Mouse (Mus musculus) adrenal gland, postnatal 14 days (tissue): ENCODE results near the gene Itpr1. TPM values are rescaled to one million over a fixed set of nuclear protein-coding genes. Genes with fewer than 3 reads are reported as not detected.

Experiments used
- DNase-seq: peaks from one replicate; pipeline ENCODE4 v3.0.0; 2021; ENCODE audit warnings: mixed read lengths
- total RNA-seq: library from RNA; stranded (reverse); gene quantifications from 2 replicates; pipeline ENCODE4 v1.2.3, GENCODE M21; 2021

Itpr1 gene
- total RNA-seq, 1 experiment from 2014 or later = 121 TPM

GRCm38 (mm10) chr6:108476797-108477235 lies 263.9 kb downstream of the Itpr1 start:
- DNase-seq = peak; percentile 94

DNA sequence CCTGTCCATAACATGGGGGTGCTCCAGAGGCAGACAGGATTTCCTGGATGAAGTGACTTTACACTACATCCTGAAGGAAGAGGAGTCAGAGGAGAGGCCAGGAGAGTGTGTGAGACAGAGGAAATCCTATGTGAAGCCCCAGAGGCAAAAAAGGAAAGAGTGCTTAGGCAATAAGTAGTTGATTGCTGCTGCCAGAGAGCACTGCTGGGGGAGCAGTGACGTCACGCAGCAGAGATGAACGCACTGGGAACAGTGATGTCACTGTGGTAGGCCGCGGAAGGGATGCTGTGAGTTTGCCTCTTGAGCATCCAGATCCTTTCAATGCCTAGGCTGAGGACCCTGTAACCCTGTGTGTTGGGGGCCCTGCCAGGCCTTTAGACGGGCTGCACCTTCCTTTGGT lies 264.7 kb downstream of the Itpr1 start:
- no peak for DNase-seq

DNA sequence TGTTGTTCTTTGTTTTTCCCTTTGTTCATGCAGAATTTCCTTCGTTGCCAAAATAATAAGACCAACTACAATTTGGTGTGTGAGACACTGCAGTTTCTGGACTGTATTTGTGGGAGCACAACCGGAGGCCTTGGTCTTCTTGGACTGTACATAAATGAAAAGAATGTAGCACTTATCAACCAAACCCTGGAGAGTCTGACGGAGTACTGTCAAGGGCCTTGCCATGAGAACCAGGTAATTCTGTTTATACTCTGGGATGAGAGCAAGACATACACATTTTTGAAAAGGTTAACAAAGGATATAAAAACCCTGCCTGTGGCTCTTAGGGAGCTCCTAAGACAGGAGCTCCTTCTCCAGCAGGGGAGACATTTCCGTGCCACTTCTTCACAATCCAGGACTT lies 268.3 kb downstream of the Itpr1 start:
- DNase-seq = no peak

DNA sequence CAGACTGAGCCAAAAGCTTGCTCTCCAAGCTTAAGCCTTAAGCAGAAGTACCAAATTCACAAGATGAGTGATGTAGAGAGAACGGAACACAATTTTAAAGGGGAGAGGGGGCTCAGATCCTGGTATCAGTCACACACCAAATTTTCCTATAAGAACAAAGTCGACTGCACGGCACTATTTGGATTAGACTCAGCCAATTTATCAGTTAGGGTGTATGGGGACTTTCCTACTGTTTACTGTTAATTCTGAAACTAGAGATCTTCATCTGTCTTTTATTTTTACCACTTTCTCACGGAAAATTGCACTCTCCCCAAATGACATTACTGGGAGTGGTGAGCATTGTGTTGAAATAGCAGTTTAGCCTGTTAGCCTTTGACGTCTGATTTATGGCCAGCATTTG lies 269.6 kb downstream of the Itpr1 start:
- no peak for DNase-seq

- no peak for DNase-seq
Measured at GRCm38 (mm10) chr6:108486212-108486992, 273.5 kb downstream of the Itpr1 start.

DNA sequence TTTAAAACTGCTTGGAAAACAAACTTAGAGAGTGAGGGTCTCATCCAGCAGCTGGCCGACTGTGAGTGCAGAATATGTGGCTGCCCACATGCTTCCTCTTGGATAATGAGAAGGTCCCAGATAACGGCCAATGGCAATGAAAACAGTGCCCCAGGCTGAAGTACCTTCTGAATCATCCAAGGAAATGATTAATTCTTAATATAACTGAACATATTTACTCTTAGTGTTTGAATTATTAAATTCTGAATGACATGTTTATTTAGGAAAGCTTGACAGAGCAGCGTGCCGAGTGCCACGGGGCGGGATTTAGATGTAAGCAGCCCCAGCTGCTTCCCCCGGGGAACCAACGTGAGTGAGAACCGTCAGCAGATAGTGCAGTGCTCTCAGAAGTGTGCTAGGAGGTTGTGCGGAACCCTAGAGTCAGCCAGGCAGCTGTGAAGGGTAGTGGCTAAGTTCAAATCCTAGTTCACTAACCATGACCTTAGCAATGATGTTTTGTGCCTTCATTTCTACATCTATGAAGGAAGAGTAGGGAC lies 274.5 kb downstream of the Itpr1 start:
- no peak for DNase-seq

DNA sequence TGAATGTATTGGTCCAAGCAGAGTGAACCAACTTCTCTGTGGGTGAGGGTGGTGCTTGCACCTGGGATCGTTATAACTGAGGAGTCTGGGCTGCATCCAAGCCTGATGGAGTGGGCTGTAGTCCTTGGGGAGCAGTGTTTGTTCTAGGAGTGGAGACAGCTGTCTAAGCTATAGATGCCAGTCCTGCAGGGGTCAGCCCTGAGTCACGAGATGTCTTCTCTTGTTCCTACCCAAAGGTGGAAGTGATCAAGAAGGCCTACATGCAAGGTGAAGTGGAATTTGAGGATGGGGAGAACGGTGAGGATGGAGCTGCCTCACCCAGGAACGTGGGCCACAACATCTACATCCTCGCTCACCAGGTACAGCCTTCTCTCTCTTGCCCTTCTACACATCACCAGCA lies 275.4 kb downstream of the Itpr1 start:
- no peak for DNase-seq

DNA sequence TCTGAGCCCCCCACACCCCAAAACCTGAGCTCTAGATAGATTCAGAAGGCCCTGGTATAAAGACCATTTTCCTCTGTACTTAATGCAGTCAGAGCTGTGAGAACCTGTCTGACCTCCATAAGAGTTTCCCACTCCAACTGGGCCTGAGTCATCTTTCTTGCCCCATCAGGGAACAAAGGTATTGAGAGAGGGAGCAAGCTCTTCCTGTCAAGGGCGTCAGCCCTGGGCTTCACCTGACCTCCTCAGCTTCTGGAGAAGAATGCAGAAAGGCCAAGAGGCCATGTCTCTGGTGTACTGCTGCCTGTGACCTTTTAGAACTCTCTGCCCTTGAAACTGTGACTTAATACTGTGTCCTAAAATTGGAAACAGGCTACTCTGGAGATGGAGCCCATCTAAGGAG lies 279.1 kb downstream of the Itpr1 start:
- no peak for DNase-seq

DNA sequence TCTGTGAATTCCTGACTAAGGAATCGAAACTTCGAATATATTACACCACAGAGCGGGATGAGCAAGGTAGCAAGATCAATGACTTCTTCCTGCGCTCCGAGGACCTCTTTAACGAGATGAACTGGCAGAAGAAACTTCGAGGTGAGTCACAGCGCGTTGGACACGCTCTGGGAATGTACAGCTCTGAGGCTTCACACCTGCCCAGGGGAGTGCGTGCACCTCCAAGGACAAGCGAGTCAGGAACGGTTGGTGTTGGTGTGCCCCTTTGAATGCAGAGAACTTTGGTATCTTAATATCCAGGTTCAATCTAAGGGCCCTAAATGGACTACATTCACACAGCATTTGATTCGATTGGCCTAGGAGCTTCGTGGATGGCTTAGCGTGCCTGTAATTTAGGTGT lies 280.9 kb downstream of the Itpr1 start:
- no peak for DNase-seq

GRCm38 (mm10) chr6:108494185-108494804 lies 281.4 kb downstream of the Itpr1 start:
- DNase-seq = no peak

DNA sequence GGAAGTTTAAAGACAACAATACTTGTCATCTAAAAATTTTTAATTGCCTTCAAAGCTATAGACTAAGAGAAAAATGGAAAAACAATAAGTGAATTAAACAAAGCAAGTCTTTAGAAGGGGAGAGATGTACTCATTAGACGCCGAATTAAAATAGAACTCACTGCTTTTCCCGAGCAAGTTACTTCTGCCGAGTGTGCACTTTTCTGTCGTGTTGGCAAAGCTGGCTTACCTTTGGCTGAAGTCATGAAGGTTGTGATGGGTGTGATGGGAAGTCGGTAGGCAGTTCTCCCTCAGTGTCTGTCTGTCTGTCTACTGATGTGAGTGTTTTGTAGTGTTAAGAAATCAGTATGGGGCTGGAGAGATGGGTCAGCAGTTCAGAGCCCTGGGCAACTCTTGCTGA lies 282.1 kb downstream of the Itpr1 start:
- DNase-seq = no peak

DNA sequence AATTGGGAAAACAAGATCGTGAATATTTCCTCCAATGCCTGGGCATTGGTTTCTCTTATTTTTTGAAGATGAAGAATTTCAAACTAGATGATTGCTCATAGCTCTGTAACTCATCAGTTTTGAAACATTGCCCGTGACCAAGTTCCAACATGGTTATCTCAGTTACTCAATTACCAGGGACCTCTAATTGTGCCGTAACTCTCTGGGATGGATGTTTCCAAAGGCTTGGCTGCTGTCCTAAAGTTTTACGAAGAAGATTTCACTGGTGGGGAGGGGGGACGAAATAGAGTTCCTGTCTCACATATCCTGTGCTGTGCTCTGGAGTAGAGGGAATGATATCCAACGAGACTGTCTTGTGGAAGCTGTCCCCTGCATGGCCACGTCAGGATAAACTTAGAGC lies 285.2 kb downstream of the Itpr1 start:
- peak; percentile 33 for DNase-seq

DNA sequence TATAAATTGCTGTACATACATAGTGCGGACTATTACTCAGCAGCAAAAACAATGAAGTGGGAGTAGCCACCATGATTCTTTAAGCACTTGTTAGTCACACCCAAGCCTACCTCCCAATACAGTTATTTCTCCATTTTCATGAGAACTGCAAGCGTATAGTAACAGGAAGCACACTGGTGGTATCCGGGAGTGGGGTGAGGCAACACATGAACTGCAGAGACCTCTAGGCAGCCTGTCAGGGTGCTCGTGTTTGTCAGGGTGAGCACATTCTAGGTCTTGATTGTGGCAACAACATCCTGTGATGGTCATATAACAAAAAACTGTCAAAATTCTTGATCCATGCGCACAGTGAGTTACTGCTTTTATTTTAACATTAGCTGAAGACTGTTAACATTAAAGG lies 290.8 kb downstream of the Itpr1 start:
- DNase-seq = no peak

DNA sequence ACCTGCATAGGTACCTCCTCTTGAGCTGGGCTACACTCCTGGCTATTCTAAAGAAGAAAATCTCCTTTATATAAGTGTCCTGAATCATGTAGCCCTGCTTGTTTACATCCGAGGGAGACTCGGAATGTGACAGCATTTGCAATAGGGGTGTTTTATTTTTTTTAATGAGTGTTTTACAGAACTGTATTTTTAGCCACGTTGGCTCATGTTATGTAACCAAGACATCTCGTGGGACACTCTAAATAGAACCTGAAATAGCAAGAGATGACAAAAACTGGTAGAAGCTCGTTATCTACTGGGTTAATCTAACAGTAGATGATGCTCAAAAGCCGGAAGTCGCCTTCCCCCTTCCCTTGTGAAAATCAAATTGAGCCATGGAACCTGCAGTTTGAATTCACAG lies 291.8 kb downstream of the Itpr1 start:
- DNase-seq = no peak

GRCm38 (mm10) chr6:108506161-108506560 lies 293.3 kb downstream of the Itpr1 start:
- no peak for DNase-seq

- no peak for DNase-seq
Measured at GRCm38 (mm10) chr6:108507337-108507736, 294.4 kb downstream of the Itpr1 start.

DNA sequence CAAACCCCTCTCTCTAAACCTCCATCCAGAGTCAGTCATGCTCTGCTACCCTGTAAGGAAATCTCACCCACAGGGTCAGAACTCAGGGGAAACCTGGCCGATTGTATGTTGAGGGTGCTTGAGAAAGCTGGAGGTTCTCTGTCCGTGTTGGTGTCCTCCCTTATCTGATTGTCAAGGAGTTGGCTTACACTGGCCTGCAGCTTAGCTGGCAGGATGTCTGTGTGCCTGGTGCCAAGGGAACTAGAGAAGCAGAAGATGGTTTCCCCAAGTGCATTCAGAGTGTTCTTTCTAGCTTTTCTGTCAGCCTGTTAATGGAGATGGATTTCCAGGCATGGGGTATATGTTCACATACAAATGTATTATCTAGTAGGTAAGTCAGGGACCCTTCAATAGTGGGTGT lies 296.4 kb downstream of the Itpr1 start:
- no peak for DNase-seq

- DNase-seq = peak; percentile 53
Measured at GRCm38 (mm10) chr6:108510101-108510500, 297.2 kb downstream of the Itpr1 start.

DNA sequence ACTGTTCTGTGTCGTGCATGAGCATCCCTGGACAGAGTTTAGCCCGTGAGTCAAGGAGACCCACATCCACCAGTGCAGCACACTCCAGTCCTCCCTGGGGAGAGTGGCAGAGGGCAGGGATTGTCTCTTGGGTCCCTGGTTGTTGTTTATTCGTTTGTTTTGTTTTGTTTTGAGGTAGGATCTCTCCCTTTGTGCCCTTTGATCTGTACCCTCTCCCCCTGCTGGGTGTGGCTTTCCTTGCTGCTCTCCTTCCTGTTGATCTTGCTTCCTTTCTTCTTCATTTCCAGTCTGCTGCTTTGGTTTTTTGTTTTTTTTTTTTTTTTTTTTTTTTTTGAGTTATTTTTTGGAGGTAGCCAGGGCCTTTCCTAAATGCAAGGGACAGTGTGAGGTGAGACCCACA lies 299.2 kb downstream of the Itpr1 start:
- no peak for DNase-seq

DNA sequence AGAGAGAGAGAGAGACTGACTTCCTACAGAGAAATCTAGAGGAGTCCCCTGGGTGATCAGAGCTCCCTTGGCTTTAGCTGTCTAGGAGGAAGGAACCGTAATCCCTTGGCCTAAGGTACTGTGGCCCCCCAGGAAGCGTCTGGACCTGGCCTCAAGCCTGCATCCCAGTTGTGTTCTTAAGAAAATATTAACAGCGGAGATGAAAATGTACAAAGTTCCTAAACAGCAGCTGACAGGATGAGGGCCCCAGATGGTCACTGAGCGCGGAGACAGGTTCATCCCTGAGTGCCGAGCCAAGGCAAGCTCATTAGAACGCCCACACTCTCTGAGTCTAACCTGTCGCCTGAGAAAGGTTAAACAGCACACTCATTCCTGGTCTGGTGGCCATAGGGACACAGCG lies 300.1 kb downstream of the Itpr1 start:
- DNase-seq = no peak

DNA sequence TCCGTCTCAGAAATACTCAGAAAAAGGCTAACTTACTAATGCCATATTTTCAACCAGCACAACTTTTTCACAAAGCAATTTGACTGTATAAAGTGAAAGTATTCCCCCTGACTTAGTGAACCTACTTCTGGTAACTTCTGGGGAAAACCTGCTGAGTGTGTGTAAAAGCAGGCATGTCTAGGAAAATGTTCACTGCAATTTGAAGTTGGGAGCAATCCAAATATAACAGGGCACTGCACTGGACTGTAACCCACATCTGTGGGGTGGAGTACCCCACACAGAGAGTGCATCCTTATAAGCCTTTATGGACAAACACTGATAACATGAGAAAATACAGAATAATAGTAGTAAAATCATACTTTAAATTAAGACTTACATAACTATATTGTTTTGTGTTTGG lies 303.4 kb downstream of the Itpr1 start:
- no peak for DNase-seq

GRCm38 (mm10) chr6:108517241-108517981 lies 304.5 kb downstream of the Itpr1 start:
- no peak for DNase-seq

GRCm38 (mm10) chr6:108517986-108518385 lies 305.1 kb downstream of the Itpr1 start:
- no peak for DNase-seq
